Mouse (Mus musculus): ENCODE measurements around the gene Ube2v1.

DNA sequence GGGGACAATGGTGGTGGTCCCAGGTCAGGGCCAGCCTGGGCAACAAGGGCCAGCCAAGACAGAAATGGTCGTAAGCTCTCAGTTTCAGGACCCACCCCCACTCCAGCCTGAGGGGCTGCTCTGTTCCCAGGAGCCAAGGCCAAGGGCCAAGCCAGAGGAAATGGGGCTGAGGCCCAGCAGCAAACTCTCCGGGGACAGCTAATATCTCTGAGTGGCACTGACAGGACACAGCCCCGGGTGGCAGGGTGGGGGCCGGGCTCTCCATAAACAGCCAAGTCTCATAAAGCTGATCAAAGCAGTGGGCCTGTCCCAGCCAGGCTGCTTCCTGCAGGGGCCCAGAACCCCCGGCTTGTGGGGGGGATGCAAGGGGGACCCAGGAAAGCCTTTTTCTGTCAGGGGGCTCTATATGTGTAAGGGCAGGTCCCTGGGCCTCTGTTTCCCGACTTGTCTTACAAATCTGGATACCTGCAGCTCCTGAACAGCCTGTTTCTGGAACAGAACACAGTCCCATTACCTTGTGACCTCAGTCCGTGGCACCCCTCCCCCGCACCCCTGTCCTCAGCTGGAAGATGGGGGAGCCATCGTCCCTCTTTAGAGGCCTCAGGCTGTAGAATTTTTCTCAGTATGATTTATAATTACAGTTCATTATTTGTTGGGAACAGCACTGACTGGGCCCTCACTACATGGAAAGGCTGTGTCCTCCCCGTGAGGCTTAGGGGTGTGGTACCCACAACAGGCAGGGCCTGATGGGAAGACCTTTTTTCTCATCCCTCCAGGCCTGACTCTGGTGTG is 48.5 kb downstream of the Ube2v1 start:
- TF ChIP-seq CTCF (IDR thresholded peaks at IDR 0.05; ENCODE audit: low read depth) (no peak), EP300 (IDR thresholded peaks at IDR 0.05; ENCODE audit: low read depth) (no peak)
